Mouse (Mus musculus) forelimb bud, embryonic 11.5 days (tissue): ENCODE measurements at regions not wholly inside any gene's neighbourhood (a gene's known extent, or its start where the extent isn't known, plus 50 kb on each side); places are given as distances from the start of the nearest gene placed in this dataset.
"Not testable (repeated sequence)": the region's sequence is repeated elsewhere in the genome, so short reads cannot be mapped to it uniquely, and the experiment has no call there.

Experiments
- DNase-seq: peaks from one replicate; pipeline ENCODE4 v3.0.0-alpha.2; 2012; ENCODE audit warnings: low read depth, low spot score

GRCm38 (mm10) chr10:15886150-15886549 lies 1168.1 kb upstream of the Gje1 start:
- no peak for DNase-seq

GRCm38 (mm10) chr10:15868063-15868462 lies 1150.0 kb upstream of the Gje1 start:
- no peak for DNase-seq

GRCm38 (mm10) chr10:15866931-15867330 lies 1148.9 kb upstream of the Gje1 start:
- DNase-seq, result no peak

GRCm38 (mm10) chr10:15841381-15841780 lies 1123.4 kb upstream of the Gje1 start:
- no peak for DNase-seq

GRCm38 (mm10) chr10:15832338-15832737 lies 1114.3 kb upstream of the Gje1 start:
- DNase-seq, result no peak

GRCm38 (mm10) chr10:15825457-15825856 lies 1107.4 kb upstream of the Gje1 start:
- no peak for DNase-seq

GRCm38 (mm10) chr10:15807271-15807670 lies 1089.3 kb upstream of the Gje1 start:
- no peak for DNase-seq

GRCm38 (mm10) chr10:15805791-15806190 lies 1087.8 kb upstream of the Gje1 start:
- no peak for DNase-seq

GRCm38 (mm10) chr10:15793185-15793584 lies 1075.2 kb upstream of the Gje1 start:
- DNase-seq, result not testable (repeated sequence)

GRCm38 (mm10) chr10:15791473-15792269 lies 1073.7 kb upstream of the Gje1 start:
- DNase-seq, result no peak

GRCm38 (mm10) chr10:15759983-15760723 lies 1042.1 kb upstream of the Gje1 start:
- DNase-seq, result no peak

GRCm38 (mm10) chr10:15759576-15759975 lies 1041.6 kb upstream of the Gje1 start:
- DNase-seq, result peak; percentile 7

- DNase-seq, result no peak
These were observed 1039.5 kb upstream of the Gje1 start for GRCm38 (mm10) chr10:15757503-15757902.

GRCm38 (mm10) chr10:15746866-15747265 lies 1028.9 kb upstream of the Gje1 start:
- DNase-seq, result no peak

GRCm38 (mm10) chr10:15738630-15739029 lies 1020.6 kb upstream of the Gje1 start:
- no peak for DNase-seq

- no peak for DNase-seq
These were observed 1013.3 kb upstream of the Gje1 start for GRCm38 (mm10) chr10:15731318-15731717.

- no peak for DNase-seq
These were observed 979.9 kb upstream of the Gje1 start for GRCm38 (mm10) chr10:15697946-15698345.

- no peak for DNase-seq
These were observed 979.0 kb upstream of the Gje1 start for GRCm38 (mm10) chr10:15697050-15697449.

GRCm38 (mm10) chr10:15671638-15672037 lies 953.6 kb upstream of the Gje1 start:
- DNase-seq, result not testable (repeated sequence)
